Mouse (Mus musculus): Measurements from ENCODE around the gene Slc18a2.

Gene Slc18a2

GRCm38 (mm10) chr19:59280841-59281240 is 20.1 kb downstream of the Slc18a2 start:
- no peak for DNase-seq

GRCm38 (mm10) chr19:59282001-59282400 is 21.3 kb downstream of the Slc18a2 start:
- no peak for DNase-seq

- DNase-seq: no peak
Observed at GRCm38 (mm10) chr19:59289042-59289441, 28.3 kb downstream of the Slc18a2 start.

GRCm38 (mm10) chr19:59289811-59290210 is 29.1 kb downstream of the Slc18a2 start:
- no peak for DNase-seq

- DNase-seq: no peak
Observed at GRCm38 (mm10) chr19:59292183-59292839, 31.6 kb downstream of the Slc18a2 start.

GRCm38 (mm10) chr19:59315308-59315707 is 54.6 kb downstream of the Slc18a2 start:
- no peak for DNase-seq

GRCm38 (mm10) chr19:59316571-59316970 is 55.9 kb downstream of the Slc18a2 start:
- no peak for DNase-seq

- no peak for DNase-seq
Observed at GRCm38 (mm10) chr19:59321990-59322389, 61.3 kb downstream of the Slc18a2 start, which contains the start of gene Rps12-ps3. Gene Rps12-ps3 (plus strand): TSS chr19:59322290.

- no peak for DNase-seq
Observed at GRCm38 (mm10) chr19:59330816-59331225, 70.1 kb downstream of the Slc18a2 start.

- DNase-seq: no peak
Observed at GRCm38 (mm10) chr19:59336655-59337054, 76.0 kb downstream of the Slc18a2 start.

- DNase-seq: no peak
Observed at GRCm38 (mm10) chr19:59337872-59338681, 77.4 kb downstream of the Slc18a2 start.

GRCm38 (mm10) chr19:59339908-59340307 is 79.2 kb downstream of the Slc18a2 start:
- DNase-seq: no peak

- no peak for DNase-seq
Observed at GRCm38 (mm10) chr19:59342964-59343363, 82.3 kb downstream of the Slc18a2 start.

GRCm38 (mm10) chr19:59344304-59344711 is 83.6 kb downstream of the Slc18a2 start:
- DNase-seq: no peak

- DNase-seq: no peak
Observed at GRCm38 (mm10) chr19:59345081-59345657, 84.5 kb downstream of the Slc18a2 start.

Data from cerebellum, adult 9-10 months (tissue).